Mouse (Mus musculus) B cell, adult 67 days (primary cell): ENCODE data around the gene Dbndd2. TPM values are rescaled to one million over a fixed set of nuclear protein-coding genes. Genes with fewer than 3 reads are reported as not detected.

Source experiments
- total RNA-seq, 2 experiments: library from RNA; stranded (reverse); gene quantifications; 4 replicates each; pipeline ENCODE4 v1.2.4; 2023

Gene Dbndd2
- total RNA-seq, result 1 to 10 TPM; 6.5 to 9.3 TPM

DNA sequence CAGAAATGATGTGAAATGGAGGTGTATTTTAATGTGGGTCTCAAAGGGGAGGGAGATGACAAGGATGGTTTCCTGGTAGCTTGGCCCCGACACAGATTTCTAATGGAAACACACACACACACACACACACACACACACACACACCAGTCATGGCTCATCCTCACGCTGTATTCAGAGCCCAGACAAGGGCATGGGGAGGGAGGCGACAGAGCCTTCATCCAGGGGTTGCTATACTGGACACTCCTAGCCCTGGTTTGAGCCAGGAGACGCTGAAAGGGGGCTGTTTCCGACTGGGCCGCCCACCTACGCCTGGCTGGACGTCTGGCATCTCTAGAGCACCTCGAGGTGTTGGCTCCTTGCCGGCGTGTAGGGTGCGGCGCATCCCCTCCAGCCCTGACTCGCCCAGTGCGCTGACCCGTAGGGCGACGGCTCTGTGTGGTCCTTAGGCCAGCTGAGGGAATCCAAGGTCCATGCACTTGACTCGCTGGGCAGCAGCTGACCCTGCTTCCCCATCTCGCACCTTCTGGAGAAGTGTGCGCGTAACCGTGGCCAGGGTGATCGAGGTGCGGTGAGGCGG lies at the start of gene Dbndd2:
Gene Dbndd2, plus strand, starts transcription at position 426 of the 577 bp plus-strand sequence.

DNA sequence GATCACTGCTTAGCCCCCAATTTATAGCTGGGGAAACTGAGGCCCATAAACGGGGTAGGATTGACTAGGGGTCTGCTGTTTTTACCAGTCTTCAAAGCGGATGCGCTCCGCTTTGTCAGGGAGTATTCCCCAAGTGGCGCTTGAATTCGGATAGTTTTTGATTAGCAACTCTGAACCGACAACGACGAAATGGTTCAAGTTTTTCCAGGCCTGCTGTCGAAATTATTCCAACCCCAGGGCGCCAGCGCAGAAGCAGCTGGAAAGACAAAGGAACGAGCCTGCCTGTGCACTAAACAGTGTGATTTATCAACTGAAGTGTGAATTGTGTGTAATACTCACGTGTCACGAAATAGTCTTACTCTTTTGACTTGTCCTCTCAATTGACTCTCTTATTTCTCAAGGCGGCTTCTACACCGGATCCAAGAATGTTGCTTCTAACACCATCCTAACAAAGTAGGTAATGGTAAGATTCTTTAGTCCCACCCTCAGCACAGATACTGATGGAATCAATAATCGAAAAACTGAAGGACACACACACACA lies 42.4 kb upstream of the Dbndd2 start, which contains the start of gene Sdc4:
Gene Sdc4, minus strand, starts transcription at position 428 of the 541 bp plus-strand sequence.

DNA sequence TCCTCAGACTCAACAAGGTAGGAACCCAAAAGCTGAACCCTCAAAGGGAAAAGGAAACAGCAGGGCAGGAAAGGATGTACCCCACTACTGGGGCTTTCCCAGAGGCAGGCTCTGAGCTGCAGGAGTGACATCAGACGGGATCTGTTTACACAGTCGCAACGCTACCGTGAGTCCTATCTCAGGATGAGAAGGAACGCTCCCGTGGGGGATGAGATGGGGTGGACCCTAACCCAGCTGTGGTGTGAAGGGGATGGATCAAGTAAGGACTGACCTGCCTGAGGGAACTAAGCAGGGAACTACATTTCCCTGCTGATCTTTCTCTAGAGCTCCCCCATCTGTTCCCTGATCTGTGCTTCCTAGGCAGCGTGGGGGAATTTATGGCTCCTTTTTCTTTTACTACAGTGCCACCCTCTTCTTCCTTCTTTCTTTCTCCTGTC lies 29.0 kb upstream of the Dbndd2 start, which contains the start of gene Sys1:
Gene Sys1, plus strand, starts transcription at position 101 of the 437 bp plus-strand sequence.

DNA sequence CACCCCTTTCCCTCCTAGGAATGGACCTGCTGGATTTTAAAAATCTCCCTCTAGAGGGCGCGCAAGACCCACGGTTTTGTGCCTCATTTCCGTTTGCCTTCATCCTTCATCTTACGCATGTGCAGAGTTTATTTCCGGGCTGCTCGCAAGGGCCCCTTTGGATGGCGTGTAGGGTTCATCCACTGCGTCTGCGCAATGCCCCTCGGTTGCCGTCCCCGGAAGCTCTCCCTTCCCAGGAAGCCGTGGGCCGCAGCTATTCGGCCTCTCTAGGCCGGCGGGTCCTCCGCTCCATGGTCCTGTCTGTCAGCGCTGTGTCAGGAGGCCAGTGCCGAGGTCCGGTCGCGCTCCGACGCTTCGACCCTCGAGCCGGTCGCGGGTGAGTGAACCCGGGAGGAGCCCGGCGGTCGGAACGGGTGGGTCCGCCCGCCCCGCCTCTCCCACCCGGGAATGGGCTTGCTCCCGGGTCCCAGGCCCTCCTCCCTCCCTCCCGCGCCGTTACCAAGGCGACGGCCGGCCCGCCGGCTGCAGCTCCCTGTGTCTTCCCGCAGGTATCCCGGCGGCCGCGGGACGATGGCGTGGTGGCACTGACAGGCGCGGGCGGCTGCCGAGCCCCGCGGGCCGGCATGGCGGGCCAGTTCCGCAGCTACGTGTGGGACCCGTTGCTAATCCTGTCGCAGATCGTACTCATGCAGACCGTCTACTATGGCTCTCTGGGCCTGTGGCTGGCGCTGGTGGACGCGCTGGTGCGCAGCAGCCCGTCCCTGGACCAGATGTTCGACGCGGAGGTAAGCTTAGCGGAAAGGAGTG lies 25.0 kb upstream of the Dbndd2 start, which contains the start of gene Gm20458:
Gene Gm20458, plus strand, starts transcription at position 223 of the 807 bp plus-strand sequence.

DNA sequence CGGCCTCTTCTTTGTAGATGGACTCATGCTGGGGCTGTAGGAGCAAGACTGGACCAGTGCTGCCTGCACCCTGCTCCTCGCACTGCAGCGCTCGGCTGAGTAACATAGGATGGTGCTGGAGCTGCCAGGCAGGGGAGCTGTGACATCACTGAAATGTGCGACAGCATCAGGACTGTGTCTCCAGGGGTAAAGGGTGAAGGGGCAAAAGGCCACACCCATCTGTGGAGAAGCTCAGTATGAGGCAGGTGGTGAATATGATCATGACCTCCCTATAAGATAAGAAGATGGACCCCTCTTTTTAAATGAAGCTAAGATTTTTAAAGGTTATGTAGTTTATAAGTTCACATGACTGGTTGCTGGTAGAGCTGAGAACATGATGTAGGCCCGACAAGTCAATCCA lies 12.3 kb upstream of the Dbndd2 start, which contains the start of gene Trp53tg5:
Gene Trp53tg5, minus strand, starts transcription at position 101 of the 400 bp plus-strand sequence.

DNA sequence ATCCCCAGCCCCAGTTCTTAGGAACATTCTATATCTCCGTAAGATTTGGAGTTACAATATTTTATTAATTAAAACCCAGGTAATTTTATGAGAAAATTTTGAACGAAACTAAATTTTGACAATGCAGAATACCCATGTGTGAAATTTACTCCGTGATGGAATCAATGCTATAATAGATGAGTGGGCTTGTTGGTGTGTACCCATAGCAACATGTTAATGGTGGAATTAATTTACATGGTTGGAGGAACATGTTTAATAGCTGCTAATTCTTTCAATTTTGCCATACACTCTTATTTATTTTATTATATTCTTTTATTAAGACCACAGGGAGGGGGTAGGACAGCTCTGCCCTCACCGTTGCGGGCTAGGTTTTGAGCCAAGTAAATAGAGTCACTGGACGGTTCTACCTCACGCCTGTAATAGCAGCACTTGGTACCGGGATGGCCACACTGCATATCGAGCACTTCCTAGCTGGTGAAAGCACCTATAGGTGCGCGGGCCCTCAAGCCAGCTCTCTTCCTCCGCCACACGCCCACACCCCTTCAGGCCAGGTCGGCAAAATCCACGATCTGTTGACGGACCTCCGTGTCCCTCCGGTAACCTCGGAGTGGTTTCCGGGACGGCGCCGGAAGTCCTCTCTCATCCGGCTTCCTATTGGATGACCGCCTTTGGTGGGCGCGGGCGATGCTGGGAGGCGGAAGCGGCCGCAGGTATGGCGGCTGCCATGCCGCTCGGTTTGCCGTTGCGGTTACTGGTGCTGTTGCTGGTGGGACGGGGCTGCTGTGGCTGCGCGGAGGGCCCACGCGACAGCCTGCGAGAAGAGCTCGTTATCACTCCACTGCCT lies 11.2 kb downstream of the Dbndd2 start, which contains the start of gene Pigt:
Gene Pigt, plus strand, starts transcription at position 674 of the 844 bp plus-strand sequence.

Other genes starting within 250 kb of the Dbndd2 start
- not detected for gene Svs2, start 247.6 kb upstream of the Dbndd2 start, total RNA-seq
- not detected for gene Svs3b, start 229.5 kb upstream of the Dbndd2 start, total RNA-seq
- gene Svs4, start 207.6 kb upstream of the Dbndd2 start, total RNA-seq, result not detected
- gene Svs3a, start 196.8 kb upstream of the Dbndd2 start, total RNA-seq, result not detected
- gene Svs6, start 169.4 kb upstream of the Dbndd2 start, total RNA-seq, result not detected
- gene Svs5, start 153.4 kb upstream of the Dbndd2 start, total RNA-seq, result not detected
- 1 to 10 TPM; 3.2 to 3.5 TPM for gene Slpi, start 97.0 kb upstream of the Dbndd2 start, total RNA-seq
- gene Rbpjl, start 83.0 kb upstream of the Dbndd2 start, total RNA-seq, result under 1 TPM; 0.29 to 0.59 TPM
- gene Matn4, start 80.9 kb upstream of the Dbndd2 start, total RNA-seq, result under 1 TPM; 0.36 to 0.64 TPM
- 100 to 1,000 TPM; 156 to 168 TPM for gene Sdc4, start 42.2 kb upstream of the Dbndd2 start, total RNA-seq
- gene Sys1, start 29.1 kb upstream of the Dbndd2 start, total RNA-seq, result 10 to 100 TPM; 58.9 to 62.8 TPM
- 1 to 10 TPM in 1 of 2 experiments, not detected in 1; 2.3 TPM for gene Gm20458, start 25.1 kb upstream of the Dbndd2 start, total RNA-seq
- gene Trp53tg5, start 12.4 kb upstream of the Dbndd2 start, total RNA-seq, result not detected
- gene Pigt, start 11.4 kb downstream of the Dbndd2 start, total RNA-seq, result 10 to 100 TPM; 72.9 to 79.0 TPM
- not detected for gene Wfdc2, start 76.3 kb downstream of the Dbndd2 start, total RNA-seq
- gene Spint3, start 87.4 kb downstream of the Dbndd2 start, total RNA-seq, result not detected
- not detected for gene Wfdc6a, start 99.3 kb downstream of the Dbndd2 start, total RNA-seq
- not detected for gene Eppin, start 107.5 kb downstream of the Dbndd2 start, total RNA-seq
- not detected for gene Wfdc6b, start 127.4 kb downstream of the Dbndd2 start, total RNA-seq
- gene Wfdc8, start 127.5 kb downstream of the Dbndd2 start, total RNA-seq, result not detected
- gene Wfdc16, start 152.7 kb downstream of the Dbndd2 start, total RNA-seq, result not detected
- not detected for gene Wfdc10, start 169.9 kb downstream of the Dbndd2 start, total RNA-seq
- gene Wfdc9, start 170.5 kb downstream of the Dbndd2 start, total RNA-seq, result not detected
- gene Wfdc11, start 188.0 kb downstream of the Dbndd2 start, total RNA-seq, result not detected
- gene Wfdc13, start 199.0 kb downstream of the Dbndd2 start, total RNA-seq, result not detected
- gene Spint4, start 212.4 kb downstream of the Dbndd2 start, total RNA-seq, result not detected
- not detected for gene Spint5, start 229.2 kb downstream of the Dbndd2 start, total RNA-seq